Mouse (Mus musculus): ENCODE measurements around the gene Smtnl1. TPM values are rescaled to one million over a fixed set of nuclear protein-coding genes. Genes with fewer than 3 reads are reported as not detected.

Gene Smtnl1
- total and polyA plus RNA-seq, 3 experiments = 0.13 to 1.5 TPM; not detected in 1

DNA sequence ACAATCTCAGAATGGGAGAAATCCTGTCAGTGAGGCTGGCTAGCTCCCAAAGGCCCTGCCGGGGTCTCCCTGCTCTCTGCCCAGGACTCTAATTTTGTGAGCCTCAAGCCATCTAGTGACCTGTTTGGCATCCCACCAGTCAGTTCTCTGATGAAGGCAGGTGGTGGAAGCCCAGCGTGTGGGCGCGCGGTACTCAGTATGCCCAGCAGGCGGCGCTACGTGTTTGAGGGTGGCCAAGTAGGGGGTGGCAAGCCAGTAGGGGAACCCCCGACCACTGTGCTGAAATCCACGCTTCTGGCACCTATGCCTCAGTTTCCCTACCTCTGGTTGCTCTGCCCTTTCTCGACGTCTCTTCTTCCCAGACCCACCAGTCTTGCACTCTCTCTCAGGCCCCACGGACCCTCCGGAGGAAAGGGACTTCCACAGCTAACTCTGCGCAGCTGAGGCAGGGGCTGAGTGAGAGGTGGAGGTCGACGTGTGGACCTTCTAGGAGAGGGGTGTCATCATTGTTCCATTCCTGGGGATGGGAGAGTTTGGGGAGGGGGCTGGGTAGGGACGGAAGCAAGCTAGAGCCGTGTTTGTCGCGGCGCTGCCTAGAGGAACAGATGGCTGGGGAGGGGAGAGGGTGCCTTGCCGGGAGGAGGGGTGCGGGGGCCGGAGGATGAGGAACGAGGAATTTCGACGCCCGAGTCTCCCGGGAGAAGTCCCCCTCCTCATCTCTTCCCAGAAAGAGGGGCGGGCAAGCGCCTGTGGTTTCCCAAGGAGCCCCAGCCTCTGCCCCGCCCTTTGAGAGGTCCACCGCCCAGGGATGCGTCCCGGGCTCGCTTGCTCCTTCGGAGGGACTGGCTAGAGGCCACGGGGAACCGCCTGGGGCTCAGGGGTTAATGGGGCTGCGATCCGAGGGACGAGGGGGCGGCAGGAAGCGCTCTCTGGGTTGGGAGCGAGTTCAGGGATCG lies 43.4 kb upstream of the Smtnl1 start:
- Histone ChIP-seq H3K27ac (ENCODE audit: insufficient read depth, low read depth) (no peak overlapping the region), H3K27me3 (replicated peaks) (peaks cover 17% of the 10 kb centered on the region), H3K9me3 (replicated peaks; ENCODE audit: low read length) (no peaks in the 10 kb centered on the region), H3K4me1 (ENCODE audit: control insufficient read depth in 1 of 2, insufficient read depth in 2 of 2) (peaks cover 2 to 46% of the 10 kb centered on the region in 2 experiments; a peak in 3 of 4 replicates), H3K4me3 (replicated peaks in 1 of 3; ENCODE audit: low read depth in 2 of 3, low read length in 2 of 3, poor library complexity in 1 of 3) (peak overlapping the region in 1 of 3 experiments; percentile 16), H3K4me2 (ENCODE audit: insufficient read depth, low read depth, poor library complexity, severe bottlenecking) (0 out of 2 replicates have a peak overlapping the region, but pooled peaks have one; percentile 16), H3K9ac (ENCODE audit: insufficient read depth, low read depth) (no peak overlapping the region), H3K79me2 (replicated peaks; ENCODE audit: control insufficient read depth, extremely low read depth, insufficient read depth, poor library complexity, severe bottlenecking) (no peaks in the 10 kb centered on the region), H3K36me3 (replicated peaks in 1 of 2; ENCODE audit: control insufficient read depth in 1 of 2, insufficient read depth in 1 of 2, low read length in 1 of 2) (no peaks in the 10 kb centered on the region)
- dilution Hi-C loops (cut with MboI; ENCODE audit: extremely low pct_ligation_motif_present, extremely low pct_unique_long_range_greater_than_20kb, low sequenced_read_pairs) = no loop called here
- DNase-seq (ENCODE audit: extremely low read depth) = no peak
- TF ChIP-seq GABPA (IDR thresholded peaks at IDR 0.05; ENCODE audit: insufficient replicate concordance, low read depth, low read length) (no peak), CTCF (conservative IDR thresholded peaks at IDR 0.05 in 1 of 2, IDR thresholded peaks at IDR 0.05 in 1 of 2; ENCODE audit: low read depth in 2 of 2, low read length in 2 of 2) (peak; percentile 65 to 73), HCFC1 (IDR thresholded peaks at IDR 0.05; ENCODE audit: low read depth, low read length) (no peak), RAD21 (IDR thresholded peaks at IDR 0.05; ENCODE audit: low read depth, low read length) (peak; percentile 51), POLR2A (IDR thresholded peaks at IDR 0.05; ENCODE audit: low read depth, low read length) (no peak), ZKSCAN1 (IDR thresholded peaks at IDR 0.05; ENCODE audit: borderline replicate concordance, low read depth, low read length) (no peak), MAX (IDR thresholded peaks at IDR 0.05; ENCODE audit: low read length) (no peak), TCF12 (IDR thresholded peaks at IDR 0.05; ENCODE audit: low read depth, low read length) (0 out of 2 replicates have a peak, but pooled peaks have one; percentile 12), SMC3 (IDR thresholded peaks at IDR 0.05; ENCODE audit: low read depth, low read length) (peak; percentile 55)
- in situ Hi-C loops (cut with MboI; ENCODE audit: low pct_ligation_motif_present, low pct_unique_long_range_greater_than_20kb, low sequenced_read_pairs) = no loop called here

DNA sequence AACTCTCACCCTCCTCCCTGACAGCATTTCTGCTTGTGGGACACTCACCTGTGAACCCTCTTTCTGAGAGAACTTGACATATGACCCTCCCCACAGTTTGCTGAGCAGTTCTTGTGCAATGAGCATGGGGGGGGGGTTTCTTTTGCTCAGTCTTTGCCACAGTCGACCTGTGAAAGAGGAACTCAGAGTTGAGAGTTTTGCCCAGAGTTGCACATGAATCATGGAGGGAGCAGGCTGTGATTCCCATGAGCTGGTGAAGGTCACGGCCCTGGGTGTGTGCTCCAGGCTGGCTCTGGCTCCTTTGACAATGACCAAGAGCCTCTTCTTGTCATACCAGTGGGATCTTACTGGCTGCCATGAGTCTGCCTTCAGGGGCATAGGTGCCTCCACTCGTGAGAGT lies 39.8 kb upstream of the Smtnl1 start:
- H3K4me3 ChIP-seq (replicated peaks in 1 of 3; ENCODE audit: low read depth in 2 of 3, low read length in 2 of 3, poor library complexity in 1 of 3) = no peak overlapping the region
- H3K4me1 ChIP-seq (ENCODE audit: control insufficient read depth in 1 of 2, insufficient read depth in 2 of 2) = peaks cover 2 to 22% of the 10 kb centered on the region in 2 experiments; a peak in 3 of 4 replicates
- H3K27me3 ChIP-seq (replicated peaks) = peaks cover 21% of the 10 kb centered on the region
- no peaks in the 10 kb centered on the region for H3K79me2 ChIP-seq (replicated peaks; ENCODE audit: control insufficient read depth, extremely low read depth, insufficient read depth, poor library complexity, severe bottlenecking)
- in situ Hi-C loops (cut with MboI; ENCODE audit: low pct_ligation_motif_present, low pct_unique_long_range_greater_than_20kb, low sequenced_read_pairs) (loop anchor here (5.0 kb wide), 1 partner anchor 35 kb away; the partner anchor contains the start of gene Timm10), dilution Hi-C loops (cut with MboI; ENCODE audit: extremely low pct_ligation_motif_present, extremely low pct_unique_long_range_greater_than_20kb, low sequenced_read_pairs) (no loop called here)
- H3K27ac ChIP-seq (ENCODE audit: insufficient read depth, low read depth) = no peak overlapping the region
- no peaks in the 10 kb centered on the region for H3K9me3 ChIP-seq (replicated peaks; ENCODE audit: low read length)
- no peak overlapping the region for H3K9ac ChIP-seq (ENCODE audit: insufficient read depth, low read depth)
- TF ChIP-seq MAFK (IDR thresholded peaks at IDR 0.05; ENCODE audit: insufficient replicate concordance, low read length) = no peak
- TF ChIP-seq CHD1 (IDR thresholded peaks at IDR 0.05; ENCODE audit: low read depth, low read length) = no peak
- TF ChIP-seq JUN (IDR thresholded peaks at IDR 0.05; ENCODE audit: insufficient read depth, low read depth, low read length) = no peak
- TF ChIP-seq SMC3 (IDR thresholded peaks at IDR 0.05; ENCODE audit: low read depth, low read length) = no peak
- TF ChIP-seq IRF4 (IDR thresholded peaks at IDR 0.05; ENCODE audit: low read depth, low read length) = no peak
- TF ChIP-seq E2F4 (IDR thresholded peaks at IDR 0.05; ENCODE audit: insufficient replicate concordance, low read depth, low read length) = no peak
- TF ChIP-seq TCF12 (IDR thresholded peaks at IDR 0.05; ENCODE audit: low read depth, low read length) = no peak
- no peak for TF ChIP-seq MAX (IDR thresholded peaks at IDR 0.05; ENCODE audit: low read length)
- TF ChIP-seq ZNF384 (IDR thresholded peaks at IDR 0.05; ENCODE audit: low read depth, low read length) = no peak
- TF ChIP-seq ZKSCAN1 (IDR thresholded peaks at IDR 0.05; ENCODE audit: borderline replicate concordance, low read depth, low read length) = no peak
- TF ChIP-seq NRF1 (IDR thresholded peaks at IDR 0.05; ENCODE audit: low read depth, low read length) = no peak
- no peak for TF ChIP-seq JUND (conservative IDR thresholded peaks at IDR 0.05; ENCODE audit: low read depth, low read length)
- no peak for TF ChIP-seq ZMIZ1 (IDR thresholded peaks at IDR 0.05; ENCODE audit: low read depth, low read length)
- no peak overlapping the region for H3K4me2 ChIP-seq (ENCODE audit: insufficient read depth, low read depth, poor library complexity, severe bottlenecking)
- H3K36me3 ChIP-seq (replicated peaks in 1 of 2; ENCODE audit: control insufficient read depth in 1 of 2, insufficient read depth in 1 of 2, low read length in 1 of 2) = no peaks in the 10 kb centered on the region
- DNase-seq (ENCODE audit: extremely low read depth) = no peak

Measured in CH12.LX (cell line).